Mouse (Mus musculus): Measurements from ENCODE around the gene Sftpa1.

Sftpa1 gene

GRCm38 (mm10) chr14:41162663-41163062 lies 31.1 kb downstream of the Sftpa1 start:
- no peak for DNase-seq

DNA sequence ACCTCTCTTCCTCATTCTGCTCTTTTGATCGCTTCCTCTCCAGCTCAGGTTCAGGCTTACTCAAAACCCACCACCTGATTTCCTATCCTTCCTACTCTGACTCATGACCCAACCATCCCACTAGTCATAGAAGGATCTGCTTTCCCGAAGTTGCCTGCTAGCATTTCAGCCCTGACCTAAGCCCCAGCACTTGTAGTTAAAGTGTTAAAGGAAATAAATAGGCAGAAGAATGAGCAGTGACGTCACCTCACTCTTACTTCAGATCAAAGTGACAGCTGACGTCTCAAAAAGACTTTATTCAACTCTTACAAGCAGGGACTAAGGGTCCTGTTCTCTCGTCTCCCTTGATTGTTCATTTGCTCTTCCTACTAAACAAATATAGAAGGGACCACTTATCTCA lies 35.7 kb downstream of the Sftpa1 start:
- no peak for DNase-seq

DNA sequence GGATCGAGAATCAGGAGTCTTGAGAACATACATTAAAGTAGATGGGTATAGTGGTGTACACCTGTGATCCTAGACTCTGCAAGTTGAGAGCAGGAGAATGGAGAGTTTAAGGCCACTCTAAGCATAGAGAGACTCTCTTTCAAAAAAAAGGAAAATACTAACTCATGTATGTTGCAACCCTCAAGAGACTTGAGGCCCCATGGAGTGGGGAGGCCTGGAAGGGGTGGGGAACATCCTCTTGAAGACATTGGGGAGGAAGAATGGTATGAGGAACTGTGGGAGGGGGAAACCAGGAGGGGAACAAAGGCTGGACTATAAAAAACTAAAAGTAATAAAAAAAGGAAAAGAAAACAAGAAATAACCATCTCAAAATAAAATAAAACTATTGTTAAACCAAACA lies 37.0 kb downstream of the Sftpa1 start:
- DNase-seq, result no peak

DNA sequence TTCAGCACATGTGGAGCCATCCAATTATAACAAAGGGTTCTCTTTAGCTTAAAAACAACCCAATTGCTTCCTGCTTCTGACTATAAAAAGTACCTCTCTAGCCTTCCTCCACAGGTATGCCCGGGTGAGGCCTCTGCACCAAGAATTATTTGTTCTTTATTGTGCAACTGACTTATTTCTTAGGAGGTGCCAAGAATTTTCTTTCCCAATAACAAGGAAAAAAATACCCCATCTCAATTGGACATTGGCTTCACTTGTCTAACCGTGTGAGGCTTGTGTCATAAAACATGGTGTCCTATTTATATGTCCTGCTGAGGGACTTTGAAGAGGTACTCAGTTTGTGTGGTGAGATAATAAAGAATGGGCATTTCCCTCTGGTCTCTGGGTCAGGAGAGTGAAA lies 38.9 kb downstream of the Sftpa1 start:
- no peak for DNase-seq

GRCm38 (mm10) chr14:41174802-41175201 lies 43.2 kb downstream of the Sftpa1 start:
- no peak for DNase-seq

DNA sequence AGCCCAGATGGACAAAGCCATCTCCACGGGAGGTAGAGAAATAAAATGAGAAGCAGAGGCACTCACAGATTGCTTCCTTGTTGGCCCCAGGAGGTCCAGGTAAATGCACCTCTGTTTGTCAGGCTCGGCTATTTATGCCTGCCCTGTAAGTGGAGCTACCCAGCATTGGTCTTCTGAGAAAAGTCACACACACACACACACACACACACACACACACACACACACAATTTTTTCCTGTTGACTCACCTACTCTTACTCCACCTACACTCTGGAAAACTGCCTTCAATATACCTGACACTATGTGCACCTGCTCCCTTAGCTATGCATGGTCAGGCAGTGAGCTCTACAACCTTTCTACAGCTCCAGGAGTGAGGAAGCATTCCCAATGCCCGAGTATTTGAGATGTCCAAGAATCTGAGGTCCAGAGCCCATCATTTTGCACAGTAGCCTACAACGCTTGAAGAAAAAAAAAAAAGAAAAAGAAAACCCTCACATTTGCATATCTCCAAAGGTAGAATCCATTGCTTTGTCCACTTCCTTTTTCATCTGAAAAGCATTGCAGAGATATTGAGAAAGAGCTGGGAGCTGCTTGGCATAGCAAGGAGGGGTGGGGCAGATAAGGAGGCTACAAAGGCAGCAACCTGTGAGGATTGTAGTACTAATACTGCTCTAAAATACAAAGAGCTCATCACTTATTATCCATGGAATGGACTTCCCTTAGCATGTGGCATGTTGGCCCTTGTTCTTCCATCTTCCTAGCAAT lies 53.7 kb downstream of the Sftpa1 start, which contains the start of gene Sftpd:
Sftpd (minus strand) TSS at position 91 of the 763 bp plus-strand sequence.
- no peak for DNase-seq
